In the genomic region with DNA sequence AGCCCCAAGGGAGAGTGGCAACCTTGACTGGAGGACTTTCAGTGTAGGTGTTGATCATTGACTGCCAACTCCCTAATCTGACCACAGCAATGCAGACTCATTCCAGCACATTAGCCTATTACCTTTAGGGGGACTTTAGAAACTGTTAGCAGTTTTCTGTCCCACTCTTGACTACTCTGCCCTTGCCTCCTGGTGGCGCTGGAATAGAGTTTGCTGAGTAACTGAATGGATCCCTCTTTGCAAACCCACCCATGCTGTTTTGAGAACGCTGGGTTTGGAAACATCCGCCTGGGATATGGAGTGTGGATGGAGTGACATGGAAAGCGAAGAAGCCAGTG, we compare ENCODE assay signal across 8 mouse cellular contexts. TPM values are rescaled to one million over a fixed set of nuclear protein-coding genes. Genes with fewer than 3 reads are reported as not detected.
DNase-seq lines count a peak whose midpoint lies in the region; ATAC-seq lines count a peak whose summit lies in the region.

No protein-coding gene starts in this region.

- no peak overlapping the region for H3K9ac ChIP-seq in liver, embryonic 13.5 days

- no peaks in the 10 kb centered on the region for H3K9me3 ChIP-seq in liver, embryonic 13.5 days (replicated peaks)

- peak overlapping the region; percentile 50 for H3K4me3 ChIP-seq in liver, embryonic 13.5 days (replicated peaks)

- 0 out of 2 replicates have a peak, but pooled peaks cover 2% of the 10 kb centered on the region for H3K4me1 ChIP-seq in liver, embryonic 13.5 days (replicated peaks)

- 35% methylated on average over 4 of the region's 4 CpGs for WGBS in liver, embryonic 13.5 days (ENCODE audit: insufficient replicate concordance)

- peak overlapping the region; percentile 59 for H3K4me2 ChIP-seq in liver, embryonic 13.5 days

- H3K36me3 ChIP-seq in liver, embryonic 13.5 days = no peaks in the 10 kb centered on the region

- no peak overlapping the region for H3K27ac ChIP-seq in liver, embryonic 13.5 days

- peaks cover 42% of the 10 kb centered on the region for H3K27me3 ChIP-seq in liver, embryonic 13.5 days

- no peak for DNase-seq in frontal cortex, postnatal 10 days (ENCODE audit: low spot score in 2 of 2)
- peak; percentile 11 for DNase-seq in right cerebral cortex, postnatal 14 days
- DNase-seq in right cerebral cortex, adult 18-20 months = no peak
- DNase-seq in liver, embryonic 13.5 days = no peak
- DNase-seq in MN1 (ENCODE audit: low spot score) = no peak
- DNase-seq in urinary bladder, adult 18-20 months (ENCODE audit: low spot score in 2 of 2) = no peak
- DNase-seq in testis, postnatal 14 days (ENCODE audit: low spot score) = no peak

- ATAC-seq in frontal cortex, adult (ENCODE audit: low TSS enrichment) = 0 out of 2 replicates have a peak, but pooled peaks have one; percentile 12
- ATAC-seq in liver, embryonic 13.5 days (ENCODE audit: low read depth) = no peak

RNA-seq across cellular contexts. Expression of gene Ano4, which starts 0.6 kb away (rescaled TPM):
- 0.09 and 0.18 TPM in 2 replicates for polyA plus RNA-seq in liver, embryonic 13.5 days (2015; fragmentation: Nextera tagmentation; extraction: Ambion mirVana)
